31 mouse cellular contexts compared by ENCODE assay signal in the genomic region with DNA sequence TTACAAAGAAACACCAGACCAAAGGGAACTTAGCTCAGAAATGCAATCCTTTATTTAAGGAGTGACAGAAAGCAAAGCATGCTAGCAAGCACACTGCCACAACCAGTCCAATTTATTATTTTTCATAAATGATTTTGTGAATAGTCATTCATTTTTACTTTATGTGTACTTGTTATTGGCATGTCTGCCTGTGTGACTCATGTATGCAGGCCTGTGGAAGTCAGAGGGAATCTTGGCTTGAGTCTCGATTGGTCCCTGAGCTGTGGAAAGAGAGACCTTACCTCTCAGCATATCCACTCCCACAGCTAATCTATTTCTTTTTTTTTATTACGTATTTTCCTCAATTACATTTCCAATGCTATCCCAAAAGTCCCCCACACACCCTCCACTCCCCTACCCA. TPM values are rescaled to one million over a fixed set of nuclear protein-coding genes. Genes with fewer than 3 reads are reported as not detected.
A peak's percentile ranks its signal among the peaks of the same experiment; 100 is the strongest.
DNase-seq lines count a peak whose midpoint lies in the region; TF ChIP-seq lines count a peak whose summit lies in the region.
"Had no signal": no experiment of that assay in that cellular context is flagged by ENCODE, and none has a peak within 500 bp of the region (broad histone marks: within the 10 kb centered on the region; RNA-seq: fewer than 3 reads in every experiment).

No protein-coding gene starts in this region.

- peaks cover 3% of the 10 kb centered on the region; the same call in 1 of the 2 replicates for H3K4me1 ChIP-seq in embryonic fibroblast, embryonic 13.5 days (ENCODE audit: control insufficient read depth, insufficient read depth, low read length)
- H3K4me1 ChIP-seq: embryonic facial prominence, embryonic 13.5 days; embryonic facial prominence, embryonic 15.5 days; forebrain, embryonic 10.5 days; forebrain, embryonic 12.5 days had no signal

- peak; percentile 81 for DNase-seq in heart, adult 11 months
- no peak for DNase-seq in heart, postnatal 36 days
- no peak for DNase-seq in adrenal gland, adult (ENCODE audit: inconsistent age in 2 of 2, low spot score in 1 of 2)
- no peak for DNase-seq in ovary, postnatal 10 days (ENCODE audit: low spot score)
- DNase-seq: adrenal gland, adult 2 months; adrenal gland, postnatal 10 days; adrenal gland, postnatal 25 days; cerebellum, adult 11 months; cerebellum, adult 18-20 months; cerebellum, adult 8-10 months; cerebellum, adult 9-11 months; cerebellum, postnatal 14 days; cerebellum, postnatal 36 days; embryo, embryonic 11 days had no signal

- peak overlapping the region; percentile 42; the same call in 1 of the 2 replicates for H3K27ac ChIP-seq in embryonic fibroblast, embryonic 13.5 days (ENCODE audit: insufficient read depth, low read length)
- H3K27ac ChIP-seq: embryonic facial prominence, embryonic 13.5 days; embryonic facial prominence, embryonic 15.5 days; forebrain, embryonic 10.5 days; forebrain, embryonic 12.5 days had no signal

- TF ChIP-seq POLR2A in embryonic fibroblast, embryonic 13.5 days (IDR thresholded peaks at IDR 0.05; ENCODE audit: low read depth, low read length) = no peak

- TF ChIP-seq CTCF in embryonic fibroblast, embryonic 13.5 days (IDR thresholded peaks at IDR 0.05; ENCODE audit: borderline replicate concordance, insufficient read depth, low read length) = no peak

- H3K4me3 ChIP-seq in embryonic fibroblast, embryonic 13.5 days (ENCODE audit: insufficient read depth, low read length) = no peak overlapping the region
- H3K4me3 ChIP-seq: embryonic facial prominence, embryonic 13.5 days; embryonic facial prominence, embryonic 15.5 days; forebrain, embryonic 10.5 days; forebrain, embryonic 12.5 days had no signal

- intact Hi-C loops in heart, postnatal 36 days (cut with DNase I) = no loop called here

RNA-seq across cellular contexts. Expression of gene 1700025B11Rik, which starts 17.1 kb away (rescaled TPM):
- total RNA-seq in heart, postnatal 36 days (2021) = not detected
- polyA plus RNA-seq in embryonic fibroblast, embryonic 13.5 days (2011; ENCODE audit: insufficient read length, low read depth, missing spikeins) = not detected in 2 replicates
- total RNA-seq: adrenal gland, adult 2 months; adrenal gland, postnatal 10 days; adrenal gland, postnatal 25 days; adrenal gland, postnatal 4 days; common myeloid progenitor, adult 5-6 weeks; ES-E14; MEL had no signal
- polyA plus RNA-seq: activated CD4-positive, CD25-positive, alpha-beta regulatory T cell, adult 4 months; adrenal gland, adult 2 months; brain, embryonic 14.5 days; C2C12; embryonic facial prominence, embryonic 11.5 days; embryonic facial prominence, embryonic 13.5 days; embryonic facial prominence, embryonic 15.5 days; forebrain, embryonic 10.5 days; forebrain, embryonic 12.5 days; forebrain, embryonic 14.5 days; forebrain, embryonic 16.5 days; frontal cortex, adult 2 months; Patski had no signal

RNA-seq across cellular contexts. Expression of gene Apol10b, which starts 17.1 kb away (rescaled TPM):
- total RNA-seq in heart, postnatal 36 days (2021) = 1 to 10 TPM; 1.6 to 1.7 TPM
- 0.30 and 0.48 TPM in 2 replicates for polyA plus RNA-seq in embryonic fibroblast, embryonic 13.5 days (2011; ENCODE audit: insufficient read length, low read depth, missing spikeins)
- total RNA-seq: ES-E14 had no signal
- polyA plus RNA-seq: adrenal gland, adult 2 months; embryonic facial prominence, embryonic 11.5 days; embryonic facial prominence, embryonic 13.5 days; forebrain, embryonic 10.5 days; forebrain, embryonic 12.5 days; forebrain, embryonic 14.5 days; forebrain, embryonic 16.5 days had no signal

RNA-seq across cellular contexts. Expression of gene Gm36245, which starts 20.3 kb away (rescaled TPM):
- total RNA-seq in heart, postnatal 36 days (2021) = not detected
- not detected in 2 replicates for polyA plus RNA-seq in embryonic fibroblast, embryonic 13.5 days (2011; ENCODE audit: insufficient read length, low read depth, missing spikeins)
- total RNA-seq: adrenal gland, adult 2 months; adrenal gland, postnatal 10 days; adrenal gland, postnatal 25 days; adrenal gland, postnatal 4 days; common myeloid progenitor, adult 5-6 weeks; ES-E14; MEL had no signal
- polyA plus RNA-seq: activated CD4-positive, CD25-positive, alpha-beta regulatory T cell, adult 4 months; adrenal gland, adult 2 months; brain, embryonic 14.5 days; C2C12; embryonic facial prominence, embryonic 11.5 days; embryonic facial prominence, embryonic 13.5 days; embryonic facial prominence, embryonic 15.5 days; forebrain, embryonic 10.5 days; forebrain, embryonic 12.5 days; forebrain, embryonic 14.5 days; forebrain, embryonic 16.5 days; frontal cortex, adult 2 months; Patski had no signal

RNA-seq across cellular contexts. Expression of gene Apol7c, which starts 45.7 kb away (rescaled TPM):
- not detected for total RNA-seq in heart, postnatal 36 days (2021)
- not detected in 2 replicates for polyA plus RNA-seq in embryonic fibroblast, embryonic 13.5 days (2011; ENCODE audit: insufficient read length, low read depth, missing spikeins)
- total RNA-seq: adrenal gland, postnatal 25 days; adrenal gland, postnatal 4 days; common myeloid progenitor, adult 5-6 weeks; ES-E14; MEL had no signal
- polyA plus RNA-seq: activated CD4-positive, CD25-positive, alpha-beta regulatory T cell, adult 4 months; adrenal gland, adult 2 months; brain, embryonic 14.5 days; C2C12; embryonic facial prominence, embryonic 11.5 days; embryonic facial prominence, embryonic 13.5 days; embryonic facial prominence, embryonic 15.5 days; forebrain, embryonic 10.5 days; forebrain, embryonic 12.5 days; forebrain, embryonic 14.5 days; forebrain, embryonic 16.5 days; frontal cortex, adult 2 months; Patski had no signal
